Mouse (Mus musculus) liver (tissue): ENCODE measurements around the gene Kdm2b.

ENCODE experiments used
- DNase-seq: peaks from one replicate; pipeline ENCODE4 v3.0.0-alpha.2; 2020; ENCODE audit warnings: mixed read lengths

The Kdm2b gene

GRCm38 (mm10) chr5:122887033-122887432, 102.6 kb downstream of the Kdm2b start:
- DNase-seq: no peak

- no peak for DNase-seq
Measured at GRCm38 (mm10) chr5:122884594-122885348, 104.9 kb downstream of the Kdm2b start.

- no peak for DNase-seq
Measured at GRCm38 (mm10) chr5:122883652-122884235, 105.9 kb downstream of the Kdm2b start.

- no peak for DNase-seq
Measured at GRCm38 (mm10) chr5:122883237-122883636, 106.4 kb downstream of the Kdm2b start.

GRCm38 (mm10) chr5:122882256-122883050, 107.2 kb downstream of the Kdm2b start:
- no peak for DNase-seq

GRCm38 (mm10) chr5:122881313-122881712, 108.3 kb downstream of the Kdm2b start:
- DNase-seq: peak; percentile 69

- no peak for DNase-seq
Measured at GRCm38 (mm10) chr5:122880241-122880980, 109.2 kb downstream of the Kdm2b start.

- no peak for DNase-seq
Measured at GRCm38 (mm10) chr5:122876671-122877070, 113.0 kb downstream of the Kdm2b start.

- no peak for DNase-seq
Measured at GRCm38 (mm10) chr5:122874359-122874758, 115.3 kb downstream of the Kdm2b start.

- DNase-seq: no peak
Measured at GRCm38 (mm10) chr5:122873573-122873972, 116.0 kb downstream of the Kdm2b start.

GRCm38 (mm10) chr5:122872626-122873025, 117.0 kb downstream of the Kdm2b start:
- DNase-seq: no peak

GRCm38 (mm10) chr5:122863053-122863452, 126.6 kb downstream of the Kdm2b start:
- no peak for DNase-seq

- no peak for DNase-seq
Measured at GRCm38 (mm10) chr5:122855858-122856257, 133.8 kb downstream of the Kdm2b start.

- DNase-seq: no peak
Measured at GRCm38 (mm10) chr5:122852611-122853010, 137.0 kb downstream of the Kdm2b start.

- peak; percentile 74 for DNase-seq
Measured at GRCm38 (mm10) chr5:122850319-122851002, 139.2 kb downstream of the Kdm2b start.

GRCm38 (mm10) chr5:122849521-122850318, 139.9 kb downstream of the Kdm2b start, which contains the start of gene Rnf34:
Rnf34 (plus strand) TSS chr5:122850048.
- peak; percentile 100 for DNase-seq

- DNase-seq: no peak
Measured at GRCm38 (mm10) chr5:122843799-122844198, 145.8 kb downstream of the Kdm2b start.

- no peak for DNase-seq
Measured at GRCm38 (mm10) chr5:122841126-122841525, 148.5 kb downstream of the Kdm2b start.

GRCm38 (mm10) chr5:122832996-122833395, 156.6 kb downstream of the Kdm2b start:
- no peak for DNase-seq

- no peak for DNase-seq
Measured at GRCm38 (mm10) chr5:122832536-122832935, 157.1 kb downstream of the Kdm2b start.

GRCm38 (mm10) chr5:122825099-122825498, 164.5 kb downstream of the Kdm2b start:
- DNase-seq: no peak
